Mouse (Mus musculus): Measurements from ENCODE around the gene Hoxd4. TPM values are rescaled to one million over a fixed set of nuclear protein-coding genes. Genes with fewer than 3 reads are reported as not detected.

Hoxd4 gene
- polyA plus RNA-seq, 1 experiment from 2014 or later: 0.82 TPM

DNA sequence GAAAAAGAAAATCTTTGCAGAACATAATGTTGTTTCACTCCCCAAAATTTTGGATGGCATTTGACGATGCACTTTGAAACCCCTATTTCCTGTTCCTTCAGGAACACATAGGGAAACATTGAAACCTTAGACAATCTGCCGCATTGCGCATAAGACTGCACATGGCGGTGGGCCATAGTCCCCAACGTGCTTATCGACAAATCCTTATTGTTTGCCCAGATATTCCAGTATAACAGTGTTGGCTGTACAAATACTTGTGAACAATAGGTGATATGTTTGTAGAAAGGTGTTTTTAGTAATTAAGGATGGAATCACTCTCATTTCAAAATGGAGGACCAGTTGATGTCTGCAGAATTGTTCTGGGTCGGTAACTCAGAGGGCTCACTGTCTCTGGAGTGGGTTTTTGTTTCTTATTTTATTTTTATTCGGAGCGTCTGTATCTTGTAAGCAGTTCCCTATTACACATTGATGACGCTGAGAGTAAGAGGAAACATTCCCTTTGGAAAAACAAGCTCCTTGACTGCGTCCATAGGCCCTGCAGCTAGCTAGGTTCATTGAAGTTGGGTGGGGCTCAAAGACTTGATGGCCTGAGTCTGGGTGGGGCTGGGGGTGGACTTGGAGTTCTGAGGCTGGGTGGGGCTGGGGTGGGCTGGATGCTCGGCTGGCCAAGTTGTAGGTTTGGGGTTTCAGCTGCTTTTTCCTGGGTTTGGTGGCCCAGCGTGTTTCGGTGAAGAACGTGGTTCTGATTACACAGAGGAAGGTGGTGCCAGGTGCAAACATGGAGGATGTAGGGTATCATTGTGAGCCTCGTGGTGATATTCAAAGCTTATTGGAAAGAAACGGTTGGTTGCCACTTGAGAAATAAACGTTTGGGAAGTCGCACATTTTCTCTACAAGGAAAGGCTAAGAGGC, 1.8 kb downstream of the Hoxd4 start:
- WGBS: 7% methylated on average over 19 of the region's 19 CpGs
- DNase-seq (ENCODE audit: low spot score): no peak
- H3K4me1 ChIP-seq (ENCODE audit: control insufficient read depth, insufficient read depth, low read length): peaks cover 2% of the 10 kb centered on the region; the same call in 1 of the 2 replicates
- H3K4me3 ChIP-seq (ENCODE audit: low read depth, low read length): no peak overlapping the region
- ATAC-seq (ENCODE audit: low read depth): no peak
- no peaks in the 10 kb centered on the region for H3K36me3 ChIP-seq (ENCODE audit: control insufficient read depth, insufficient read depth, low read length)
- peaks cover 100% of the 10 kb centered on the region for H3K27me3 ChIP-seq (replicated peaks; ENCODE audit: control insufficient read depth, insufficient read depth, low read length)
- H3K4me2 ChIP-seq (ENCODE audit: low read depth, low read length): peak overlapping the region; percentile 18; the same call in 1 of the 2 replicates
- H3K9ac ChIP-seq (ENCODE audit: low read depth, low read length): no peak overlapping the region
- no peaks in the 10 kb centered on the region for H3K9me3 ChIP-seq (ENCODE audit: control insufficient read depth, low read length)
- H3K27ac ChIP-seq (replicated peaks; ENCODE audit: low read depth, low read length): no peak overlapping the region

DNA sequence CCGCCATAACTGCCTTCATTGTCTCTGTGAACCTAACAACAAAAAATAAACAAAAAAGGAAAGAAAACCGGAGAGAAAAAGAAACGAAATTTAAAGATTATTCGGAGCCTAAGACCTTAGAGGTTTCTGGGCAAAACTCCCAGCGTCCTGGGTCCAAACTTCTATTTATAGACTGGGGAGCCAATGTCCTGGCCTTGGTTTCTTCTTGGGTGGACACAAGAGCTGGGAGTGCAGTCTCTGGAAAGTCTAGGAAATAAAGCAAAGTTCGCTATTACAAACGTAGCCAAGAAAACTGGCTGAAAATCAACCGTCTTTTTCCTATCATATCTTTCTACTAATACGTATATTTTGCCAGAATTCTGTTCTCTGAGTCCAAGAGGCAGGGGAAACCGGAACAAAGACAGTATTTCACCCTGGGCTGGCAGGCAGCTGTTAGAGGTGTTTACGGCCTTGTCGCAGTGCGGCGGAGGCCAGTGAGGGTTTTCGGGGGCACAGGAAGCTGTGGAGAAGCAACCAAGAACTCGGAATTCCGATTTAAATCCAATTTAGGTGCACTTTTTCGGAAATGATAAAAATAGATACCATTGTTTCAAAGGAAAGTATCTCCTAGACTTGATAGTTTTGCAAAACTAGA, 2.5 kb downstream of the Hoxd4 start:
- Histone ChIP-seq H3K9ac (ENCODE audit: low read depth, low read length) (no peak overlapping the region), H3K36me3 (ENCODE audit: control insufficient read depth, insufficient read depth, low read length) (no peaks in the 10 kb centered on the region), H3K27me3 (replicated peaks; ENCODE audit: control insufficient read depth, insufficient read depth, low read length) (peaks cover 100% of the 10 kb centered on the region), H3K9me3 (ENCODE audit: control insufficient read depth, low read length) (no peaks in the 10 kb centered on the region), H3K4me1 (ENCODE audit: control insufficient read depth, insufficient read depth, low read length) (peaks cover 2% of the 10 kb centered on the region; the same call in 1 of the 2 replicates), H3K4me2 (ENCODE audit: low read depth, low read length) (peak overlapping the region; percentile 18; the same call in 1 of the 2 replicates), H3K27ac (replicated peaks; ENCODE audit: low read depth, low read length) (no peak overlapping the region; the same call in 1 of the 2 replicates), H3K4me3 (ENCODE audit: low read depth, low read length) (no peak overlapping the region)
- 5% methylated on average over 18 of the region's 18 CpGs for WGBS
- ATAC-seq (ENCODE audit: low read depth) (no peak), DNase-seq (ENCODE audit: low spot score) (no peak)

DNA sequence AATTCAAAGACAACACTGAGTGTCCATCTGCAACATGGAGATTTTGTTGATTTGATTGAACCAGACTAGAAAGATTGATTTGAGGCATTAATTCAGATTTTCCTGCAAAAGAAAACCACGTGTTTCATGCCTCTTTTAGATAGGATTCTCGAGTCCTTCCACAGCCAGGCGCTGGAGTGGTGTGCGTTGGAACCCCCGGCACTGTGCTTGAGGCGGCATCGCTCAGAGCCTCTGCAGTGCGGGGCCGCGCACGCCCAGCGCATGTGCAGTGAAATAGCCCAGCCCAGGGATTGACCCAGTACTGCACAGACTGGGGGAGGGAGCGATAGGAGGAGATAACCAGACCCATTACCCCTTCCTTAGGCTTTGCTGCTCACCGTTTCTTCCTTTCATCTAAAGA, 3.2 kb downstream of the Hoxd4 start:
- Histone ChIP-seq H3K4me2 (ENCODE audit: low read depth, low read length) (peak overlapping the region; percentile 18; the same call in 1 of the 2 replicates), H3K4me3 (ENCODE audit: low read depth, low read length) (no peak overlapping the region), H3K27me3 (replicated peaks; ENCODE audit: control insufficient read depth, insufficient read depth, low read length) (peaks cover 100% of the 10 kb centered on the region), H3K9me3 (ENCODE audit: control insufficient read depth, low read length) (no peaks in the 10 kb centered on the region), H3K9ac (ENCODE audit: low read depth, low read length) (no peak overlapping the region), H3K36me3 (ENCODE audit: control insufficient read depth, insufficient read depth, low read length) (no peaks in the 10 kb centered on the region), H3K4me1 (ENCODE audit: control insufficient read depth, insufficient read depth, low read length) (peaks cover 2% of the 10 kb centered on the region; the same call in 1 of the 2 replicates), H3K27ac (replicated peaks; ENCODE audit: low read depth, low read length) (no peak overlapping the region)
- ATAC-seq (ENCODE audit: low read depth): no peak
- no peak for DNase-seq (ENCODE audit: low spot score)
- 2% methylated on average over 14 of the region's 14 CpGs for WGBS

DNA sequence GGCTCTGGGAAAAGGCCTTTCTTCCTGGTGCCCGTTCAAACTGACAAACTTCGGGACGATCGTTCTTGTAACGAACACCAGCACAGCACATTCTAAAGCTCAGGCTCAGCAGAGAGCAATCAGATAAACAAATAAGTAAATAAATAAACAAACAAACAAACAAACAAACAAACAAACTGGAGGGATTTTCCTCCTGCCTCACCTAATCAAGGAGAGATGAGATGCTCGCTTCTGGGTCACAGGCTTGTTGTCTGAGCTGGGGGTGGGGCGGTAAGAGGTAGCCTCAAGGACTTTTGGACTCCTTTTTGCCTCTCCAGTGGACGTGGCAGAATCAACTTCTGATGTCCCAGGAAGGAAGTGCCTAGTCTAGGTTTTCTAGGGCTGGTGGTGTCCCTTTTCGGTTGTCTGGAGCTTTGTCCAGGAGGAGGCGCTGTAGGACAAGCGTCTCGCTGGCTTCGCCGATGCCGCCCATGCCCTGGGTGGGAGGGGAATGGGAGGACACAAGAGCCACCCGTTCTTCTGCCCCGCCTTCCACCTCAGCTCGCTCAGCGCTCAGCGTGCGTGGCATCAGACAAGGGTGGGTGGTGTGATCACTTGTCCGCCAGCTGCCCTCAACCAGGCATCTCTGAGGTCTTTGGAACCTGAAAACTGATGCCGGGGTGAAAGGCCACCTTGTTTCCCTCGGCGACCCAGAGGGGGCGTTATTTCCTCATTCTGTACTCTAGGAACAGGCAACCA, 3.9 kb downstream of the Hoxd4 start:
- Histone ChIP-seq H3K27me3 (replicated peaks; ENCODE audit: control insufficient read depth, insufficient read depth, low read length) (peaks cover 99% of the 10 kb centered on the region), H3K4me1 (ENCODE audit: control insufficient read depth, insufficient read depth, low read length) (peaks cover 2% of the 10 kb centered on the region; the same call in 1 of the 2 replicates), H3K36me3 (ENCODE audit: control insufficient read depth, insufficient read depth, low read length) (no peaks in the 10 kb centered on the region), H3K9ac (ENCODE audit: low read depth, low read length) (no peak overlapping the region), H3K27ac (replicated peaks; ENCODE audit: low read depth, low read length) (no peak overlapping the region), H3K4me2 (ENCODE audit: low read depth, low read length) (peak overlapping the region; percentile 53), H3K4me3 (ENCODE audit: low read depth, low read length) (peak overlapping the region; percentile 32), H3K9me3 (ENCODE audit: control insufficient read depth, low read length) (no peaks in the 10 kb centered on the region)
- peak; percentile 92 for DNase-seq (ENCODE audit: low spot score)
- WGBS: 3% methylated on average over 26 of the region's 26 CpGs
- peak; percentile 85 for ATAC-seq (ENCODE audit: low read depth)

DNA sequence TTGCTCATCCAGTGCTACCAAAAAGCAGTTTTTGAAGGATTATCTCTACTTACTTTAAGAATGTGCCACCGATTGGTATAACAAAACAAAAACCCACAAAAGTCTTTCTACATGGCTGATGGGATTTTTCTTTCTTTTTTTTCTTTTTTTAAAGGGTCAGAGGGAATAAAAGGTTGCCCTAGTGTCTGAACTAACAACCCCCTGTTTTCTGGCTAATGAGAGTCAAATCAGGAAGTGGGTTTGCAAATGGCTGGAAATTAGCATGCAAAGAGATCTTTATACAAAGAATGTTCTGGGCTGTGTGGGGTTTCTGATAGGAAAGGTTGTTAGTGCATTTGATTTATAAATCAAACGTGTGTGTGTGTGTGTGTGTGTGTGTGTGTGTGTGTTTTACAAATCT, 8.7 kb downstream of the Hoxd4 start:
- Histone ChIP-seq H3K9me3 (ENCODE audit: control insufficient read depth, low read length) (no peaks in the 10 kb centered on the region), H3K27me3 (replicated peaks; ENCODE audit: control insufficient read depth, insufficient read depth, low read length) (peaks cover 99% of the 10 kb centered on the region), H3K4me1 (ENCODE audit: control insufficient read depth, insufficient read depth, low read length) (0 out of 2 replicates have a peak, but pooled peaks cover 2% of the 10 kb centered on the region), H3K27ac (replicated peaks; ENCODE audit: low read depth, low read length) (no peak overlapping the region), H3K9ac (ENCODE audit: low read depth, low read length) (no peak overlapping the region), H3K4me2 (ENCODE audit: low read depth, low read length) (no peak overlapping the region), H3K36me3 (ENCODE audit: control insufficient read depth, insufficient read depth, low read length) (no peaks in the 10 kb centered on the region), H3K4me3 (ENCODE audit: low read depth, low read length) (no peak overlapping the region)
- DNase-seq (ENCODE audit: low spot score): no peak
- WGBS: 18% methylated on average over 2 of the region's 2 CpGs
- ATAC-seq (ENCODE audit: low read depth): no peak

DNA sequence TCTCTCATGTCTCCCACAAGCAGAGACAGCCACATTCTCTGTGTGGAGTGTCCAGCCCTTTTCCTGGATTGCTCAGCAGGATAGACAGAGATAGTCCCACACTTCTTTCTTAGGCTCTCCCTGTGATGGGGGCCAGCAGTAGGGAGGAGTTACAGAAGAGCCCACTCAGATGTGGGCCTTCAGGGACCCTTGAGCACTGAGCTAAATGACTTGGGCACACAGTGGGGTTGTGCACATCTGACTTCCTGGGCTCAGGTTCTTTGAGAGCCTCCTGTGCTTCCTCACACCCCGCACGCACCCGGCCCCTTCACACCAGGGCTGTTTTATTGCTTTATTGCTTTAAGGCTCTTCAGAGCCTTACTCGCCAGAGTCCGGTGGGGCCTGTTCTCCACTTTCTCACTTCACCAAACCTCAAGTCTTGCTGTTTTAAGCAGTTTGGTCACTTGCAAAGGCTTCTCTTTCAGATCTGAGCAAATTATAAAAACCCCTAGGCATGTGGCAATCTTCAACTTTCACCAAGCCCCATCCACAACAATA, 9.3 kb downstream of the Hoxd4 start:
- Histone ChIP-seq H3K4me1 (ENCODE audit: control insufficient read depth, insufficient read depth, low read length) (0 out of 2 replicates have a peak, but pooled peaks cover under 1% of the 10 kb centered on the region), H3K9ac (ENCODE audit: low read depth, low read length) (no peak overlapping the region), H3K9me3 (ENCODE audit: control insufficient read depth, low read length) (no peaks in the 10 kb centered on the region), H3K27me3 (replicated peaks; ENCODE audit: control insufficient read depth, insufficient read depth, low read length) (peaks cover 99% of the 10 kb centered on the region), H3K4me2 (ENCODE audit: low read depth, low read length) (no peak overlapping the region), H3K36me3 (ENCODE audit: control insufficient read depth, insufficient read depth, low read length) (no peaks in the 10 kb centered on the region), H3K27ac (replicated peaks; ENCODE audit: low read depth, low read length) (no peak overlapping the region), H3K4me3 (ENCODE audit: low read depth, low read length) (no peak overlapping the region)
- DNase-seq (ENCODE audit: low spot score): no peak
- 25% methylated on average over 5 of the region's 5 CpGs for WGBS
- ATAC-seq (ENCODE audit: low read depth): no peak

DNA sequence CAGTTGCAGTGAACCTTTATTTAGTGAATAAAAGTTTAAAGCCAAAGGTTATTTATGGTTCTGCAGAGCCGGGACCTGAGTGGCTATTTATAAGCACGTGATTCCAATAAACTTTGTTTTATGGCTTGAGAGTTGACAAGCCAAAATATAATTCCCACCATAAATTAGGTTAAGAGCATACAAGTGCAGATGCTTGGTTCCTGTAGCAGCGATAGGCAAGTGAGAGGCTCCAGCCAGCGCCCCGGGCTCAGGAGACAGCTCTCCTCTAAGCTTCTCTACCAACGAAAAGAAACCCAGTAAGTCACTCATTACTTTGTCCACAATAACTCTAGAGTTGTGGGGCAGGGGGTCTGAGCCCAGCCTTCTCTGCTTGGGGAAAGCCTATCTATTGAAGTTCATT, 10.2 kb downstream of the Hoxd4 start:
- Histone ChIP-seq H3K9me3 (ENCODE audit: control insufficient read depth, low read length) (no peaks in the 10 kb centered on the region), H3K36me3 (ENCODE audit: control insufficient read depth, insufficient read depth, low read length) (no peaks in the 10 kb centered on the region), H3K9ac (ENCODE audit: low read depth, low read length) (no peak overlapping the region), H3K27me3 (replicated peaks; ENCODE audit: control insufficient read depth, insufficient read depth, low read length) (peaks cover 99% of the 10 kb centered on the region), H3K4me2 (ENCODE audit: low read depth, low read length) (no peak overlapping the region), H3K4me3 (ENCODE audit: low read depth, low read length) (no peak overlapping the region), H3K4me1 (ENCODE audit: control insufficient read depth, insufficient read depth, low read length) (0 out of 2 replicates have a peak, but pooled peaks cover 2% of the 10 kb centered on the region), H3K27ac (replicated peaks; ENCODE audit: low read depth, low read length) (no peak overlapping the region)
- ATAC-seq (ENCODE audit: low read depth) (no peak), DNase-seq (ENCODE audit: low spot score) (no peak)
- 11% methylated on average over 6 of the region's 6 CpGs for WGBS

DNA sequence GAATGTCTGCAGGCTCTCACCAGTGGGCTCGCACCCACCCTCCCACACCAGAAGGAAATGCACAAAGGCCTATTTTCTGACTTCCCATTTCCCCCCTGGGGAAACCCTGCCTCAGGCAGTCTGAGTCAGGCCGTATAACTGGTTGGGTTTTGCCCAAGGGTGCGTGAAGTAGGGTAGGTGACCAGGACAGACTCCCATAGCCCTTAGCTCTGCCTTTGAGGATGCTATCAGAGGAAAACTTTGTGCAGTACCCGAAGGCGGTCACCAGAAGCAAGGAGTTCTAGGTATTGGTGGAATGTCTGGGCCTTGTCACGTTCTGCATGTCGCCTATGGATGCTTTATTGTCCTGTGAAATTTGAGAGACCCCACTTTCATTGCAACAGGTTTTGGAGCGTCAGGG, 11.2 kb downstream of the Hoxd4 start:
- H3K27ac ChIP-seq (replicated peaks; ENCODE audit: low read depth, low read length): no peak overlapping the region
- H3K9me3 ChIP-seq (ENCODE audit: control insufficient read depth, low read length): no peaks in the 10 kb centered on the region
- H3K9ac ChIP-seq (ENCODE audit: low read depth, low read length): no peak overlapping the region
- peaks cover 99% of the 10 kb centered on the region for H3K27me3 ChIP-seq (replicated peaks; ENCODE audit: control insufficient read depth, insufficient read depth, low read length)
- H3K4me1 ChIP-seq (ENCODE audit: control insufficient read depth, insufficient read depth, low read length): 0 out of 2 replicates have a peak, but pooled peaks cover 4% of the 10 kb centered on the region
- H3K36me3 ChIP-seq (ENCODE audit: control insufficient read depth, insufficient read depth, low read length): no peaks in the 10 kb centered on the region
- DNase-seq (ENCODE audit: low spot score) (no peak), ATAC-seq (ENCODE audit: low read depth) (no peak)
- no peak overlapping the region for H3K4me3 ChIP-seq (ENCODE audit: low read depth, low read length)
- no peak overlapping the region for H3K4me2 ChIP-seq (ENCODE audit: low read depth, low read length)
- WGBS: 10% methylated on average over 8 of the region's 8 CpGs

Data from embryonic facial prominence, embryonic 14.5 days (tissue).